Mouse (Mus musculus) ES-Bruce4 (cell line): Measurements from ENCODE around the gene Gm17349. TPM values are rescaled to one million over a fixed set of nuclear protein-coding genes. Genes with fewer than 3 reads are reported as not detected.

Experiments used
- H3K27ac ChIP-seq: 2 replicates; pipeline ENCODE4 v1.5.1; 2012; ENCODE audit warnings: low read length, inconsistent platforms; ENCODE audit not compliant: insufficient read depth
- H3K27me3 ChIP-seq: 2 replicates; pipeline ENCODE4 v1.6.1; 2012; ENCODE audit warnings: mild to moderate bottlenecking, low read length, inconsistent platforms; ENCODE audit not compliant: control insufficient read depth, poor library complexity, insufficient read depth, severe bottlenecking
- H3K36me3 ChIP-seq: 2 replicates; pipeline ENCODE4 v1.6.1; 2012; ENCODE audit warnings: inconsistent platforms, mild to moderate bottlenecking, low read length, moderate library complexity; ENCODE audit not compliant: control insufficient read depth, poor library complexity, insufficient read depth, severe bottlenecking
- H3K4me1 ChIP-seq: one replicate; pipeline ENCODE4 v1.8.1; 2011; ENCODE audit warnings: low read length; ENCODE audit not compliant: control insufficient read depth, insufficient read depth
- H3K4me3 ChIP-seq: 2 replicates; pipeline ENCODE4 v1.5.1; 2011; ENCODE audit warnings: low read depth, mild to moderate bottlenecking, low read length
- H3K9ac ChIP-seq: 2 replicates; pipeline ENCODE4 v1.6.1; 2012; ENCODE audit warnings: low read depth, mild to moderate bottlenecking, inconsistent platforms; ENCODE audit not compliant: poor library complexity, severe bottlenecking
- H3K9me3 ChIP-seq: replicated peaks from 2 replicates; pipeline ENCODE4 v1.6.1; 2012; ENCODE audit warnings: mild to moderate bottlenecking, low read length, inconsistent platforms; ENCODE audit not compliant: control insufficient read depth, poor library complexity, insufficient read depth, severe bottlenecking
- CTCF ChIP-seq: IDR thresholded peaks from one replicate; pipeline ENCODE4 v1.8.1; 2011; ENCODE audit warnings: low read depth, low read length
- EP300 ChIP-seq: IDR thresholded peaks from 2 replicates; pipeline ENCODE4 v1.6.1; 2011; ENCODE audit warnings: low read depth, low read length; ENCODE audit not compliant: insufficient read depth
- POLR2A ChIP-seq: IDR thresholded peaks from one replicate; pipeline ENCODE4 v1.8.1; 2011; ENCODE audit warnings: low read length; ENCODE audit not compliant: insufficient read depth
- polyA plus RNA-seq: library from polyadenylated mRNA; stranded (reverse); fragments of >200 nt; gene quantifications from 2 replicates; pipeline ENCODE4 v1.2.4, GENCODE M21; 2011; ENCODE audit warnings: low read depth; ENCODE audit not compliant: missing spikeins, insufficient read depth, insufficient read length

Gene Gm17349
- polyA plus RNA-seq, 1 experiment, result not detected

DNA sequence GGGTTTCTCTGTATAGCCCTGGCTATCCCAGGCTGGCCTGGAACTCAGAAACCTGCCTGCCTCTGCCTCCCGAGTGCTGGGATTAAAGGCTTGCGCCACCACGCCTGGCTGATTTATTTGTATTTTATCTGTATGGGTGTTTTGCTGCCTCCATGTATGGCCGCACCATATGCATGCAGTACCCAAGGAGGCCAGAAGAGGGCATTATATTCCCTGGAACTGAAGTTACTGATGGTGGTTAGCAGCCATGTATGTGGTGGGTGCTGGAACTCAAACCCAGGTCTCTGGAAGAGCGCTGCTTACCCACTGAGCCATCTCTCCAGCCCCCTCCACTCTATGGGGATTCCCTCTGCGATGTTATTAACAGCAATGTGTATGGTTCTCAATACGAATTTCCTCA, 22.4 kb downstream of the Gm17349 start:
- Histone ChIP-seq H3K9ac (no peak overlapping the region), H3K27me3 (no peaks in the 10 kb centered on the region), H3K9me3 (no peaks in the 10 kb centered on the region), H3K4me3 (no peak overlapping the region), H3K36me3 (no peaks in the 10 kb centered on the region), H3K27ac (no peak overlapping the region), H3K4me1 (peaks cover 3% of the 10 kb centered on the region)
- TF ChIP-seq CTCF, result peak; percentile 55
- no peak for TF ChIP-seq EP300

DNA sequence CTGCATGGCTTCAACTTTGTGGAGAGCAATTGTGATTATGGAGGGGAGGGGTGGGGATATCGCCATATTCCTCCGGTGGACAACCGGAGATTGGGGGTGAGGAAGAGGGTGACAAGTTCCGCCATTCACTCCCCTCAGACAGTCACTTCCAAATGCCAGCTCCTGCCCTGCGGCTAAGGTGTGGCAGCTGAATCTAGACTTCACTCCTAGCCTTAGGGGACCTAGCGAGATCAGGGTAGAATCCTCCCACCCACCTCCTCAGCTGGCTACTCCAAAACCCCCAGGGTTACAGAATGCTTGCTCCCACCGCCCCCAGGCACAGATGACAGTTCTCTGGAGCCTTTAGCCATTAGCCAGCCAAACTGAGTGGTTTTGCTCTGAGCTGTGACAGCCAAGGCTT, 26.3 kb downstream of the Gm17349 start:
- H3K27me3 ChIP-seq, result no peaks in the 10 kb centered on the region
- H3K36me3 ChIP-seq, result no peaks in the 10 kb centered on the region
- no peaks in the 10 kb centered on the region for H3K9me3 ChIP-seq
- peaks cover 3% of the 10 kb centered on the region for H3K4me1 ChIP-seq
- H3K4me3 ChIP-seq, result peak overlapping the region; percentile 36; the same call in 1 of the 2 replicates
- H3K27ac ChIP-seq, result peak overlapping the region; percentile 92
- TF ChIP-seq CTCF (no peak), POLR2A (no peak), EP300 (peak; percentile 22; the same call in 1 of the 2 replicates)
- no peak overlapping the region for H3K9ac ChIP-seq

DNA sequence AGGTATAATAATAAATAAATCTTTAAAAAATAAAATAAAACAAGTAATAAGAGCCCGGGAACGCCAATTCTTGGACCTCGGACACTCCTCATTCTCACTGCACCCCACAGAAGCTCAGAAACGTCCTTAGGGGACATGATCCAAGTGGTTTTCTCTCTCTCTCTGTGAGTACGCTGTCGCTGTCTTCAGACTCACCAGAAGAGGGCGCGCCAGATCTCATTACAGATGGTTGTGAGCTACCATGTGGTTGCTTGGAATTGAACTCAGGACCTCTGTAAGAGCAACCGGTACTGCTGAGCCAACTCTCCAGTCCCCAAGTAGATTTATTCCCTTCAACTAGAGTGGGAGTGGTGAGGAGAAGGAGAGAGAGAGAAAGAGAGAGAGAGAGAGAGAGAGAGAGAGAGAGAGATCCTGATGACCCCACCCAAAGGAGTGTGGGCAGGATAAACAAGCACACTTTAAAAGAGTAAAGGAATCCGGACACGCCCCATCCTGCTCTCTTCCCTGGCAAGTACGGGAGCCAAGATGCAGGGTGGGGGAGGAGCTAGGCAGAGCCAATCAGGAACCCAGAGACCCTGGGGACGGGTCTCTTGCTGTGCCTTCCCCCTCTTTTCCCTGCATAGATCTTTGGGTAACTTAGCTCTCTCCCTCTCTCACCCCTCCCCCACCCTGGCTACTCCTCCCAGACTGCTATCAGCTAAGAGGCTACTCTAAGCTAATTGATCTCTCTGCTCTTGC, 27.1 kb downstream of the Gm17349 start:
- Histone ChIP-seq H3K27me3 (no peaks in the 10 kb centered on the region), H3K9me3 (no peaks in the 10 kb centered on the region), H3K9ac (peak overlapping the region; percentile 39; the same call in 1 of the 2 replicates), H3K4me1 (peaks cover 3% of the 10 kb centered on the region), H3K4me3 (0 out of 2 replicates have a peak overlapping the region, but pooled peaks have one; percentile 36), H3K36me3 (no peaks in the 10 kb centered on the region), H3K27ac (peak overlapping the region; percentile 92)
- TF ChIP-seq POLR2A, result no peak
- no peak for TF ChIP-seq EP300
- TF ChIP-seq CTCF, result peak; percentile 64

DNA sequence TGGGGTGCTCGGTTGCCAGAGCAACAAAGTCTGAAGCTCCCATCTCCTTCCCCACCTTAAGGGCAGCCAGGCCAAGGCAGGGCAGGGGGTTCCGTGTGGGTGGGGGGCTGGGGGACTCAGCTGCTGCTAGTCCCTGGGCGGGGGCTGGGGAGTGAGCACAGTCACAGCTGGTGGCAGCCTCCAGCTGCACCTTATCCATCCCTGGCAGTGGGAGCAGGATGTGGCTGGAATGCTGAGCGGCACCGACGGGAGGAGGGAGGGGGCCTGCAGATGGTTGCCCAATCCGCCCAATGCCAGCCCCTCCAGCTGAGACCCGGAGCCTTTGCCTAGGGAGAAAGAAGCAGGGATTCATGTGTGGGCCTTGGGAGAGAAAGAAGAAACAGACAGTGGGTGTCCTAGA, 28.2 kb downstream of the Gm17349 start:
- no peaks in the 10 kb centered on the region for H3K27me3 ChIP-seq
- H3K27ac ChIP-seq, result peak overlapping the region; percentile 32; the same call in 1 of the 2 replicates
- no peaks in the 10 kb centered on the region for H3K9me3 ChIP-seq
- TF ChIP-seq EP300 (no peak), CTCF (no peak), POLR2A (no peak)
- H3K9ac ChIP-seq, result no peak overlapping the region
- H3K4me1 ChIP-seq, result peaks cover 2% of the 10 kb centered on the region
- H3K4me3 ChIP-seq, result no peak overlapping the region
- no peaks in the 10 kb centered on the region for H3K36me3 ChIP-seq

DNA sequence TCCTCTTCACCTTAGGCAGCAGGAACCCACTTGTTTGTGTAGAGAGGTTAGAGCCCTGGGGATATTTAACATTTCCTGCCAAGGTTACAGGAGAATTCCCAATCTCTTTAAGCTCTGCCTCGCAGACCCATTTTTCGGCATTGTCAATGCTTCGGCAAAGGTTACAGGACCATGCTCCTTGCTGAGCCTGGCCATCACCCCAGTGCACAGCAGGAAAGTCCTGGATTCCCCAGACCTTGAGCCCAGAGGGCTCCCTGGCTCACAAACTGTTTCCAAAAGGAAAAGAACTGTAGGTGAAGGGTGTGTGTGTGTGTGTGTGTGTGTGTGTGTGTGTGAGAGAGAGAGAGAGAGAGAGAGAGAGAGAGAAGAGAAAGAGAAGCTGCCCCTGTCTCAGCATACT, 30.4 kb downstream of the Gm17349 start:
- TF ChIP-seq POLR2A, result no peak
- TF ChIP-seq EP300, result no peak
- no peak for TF ChIP-seq CTCF
- Histone ChIP-seq H3K27ac (no peak overlapping the region), H3K4me3 (no peak overlapping the region), H3K9me3 (no peaks in the 10 kb centered on the region), H3K36me3 (no peaks in the 10 kb centered on the region), H3K9ac (no peak overlapping the region), H3K4me1 (no peaks in the 10 kb centered on the region), H3K27me3 (0 out of 2 replicates have a peak, but pooled peaks cover 2% of the 10 kb centered on the region)

DNA sequence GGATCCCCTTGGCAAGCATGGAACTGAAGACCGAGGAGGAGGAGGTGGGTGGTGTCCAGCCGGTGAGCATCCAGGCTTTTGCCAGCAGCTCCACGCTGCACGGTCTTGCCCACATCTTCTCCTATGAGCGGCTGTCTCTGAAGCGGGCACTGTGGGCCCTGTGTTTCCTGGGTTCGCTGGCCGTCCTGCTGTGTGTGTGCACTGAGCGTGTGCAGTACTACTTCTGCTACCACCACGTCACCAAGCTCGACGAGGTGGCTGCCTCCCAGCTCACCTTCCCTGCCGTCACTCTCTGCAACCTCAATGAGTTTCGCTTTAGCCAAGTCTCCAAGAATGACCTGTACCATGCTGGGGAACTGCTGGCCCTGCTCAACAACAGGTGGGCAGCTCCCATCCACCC, 33.5 kb downstream of the Gm17349 start:
- Histone ChIP-seq H3K36me3 (no peaks in the 10 kb centered on the region), H3K4me1 (no peaks in the 10 kb centered on the region), H3K27me3 (0 out of 2 replicates have a peak, but pooled peaks cover 2% of the 10 kb centered on the region), H3K4me3 (no peak overlapping the region), H3K9ac (no peak overlapping the region), H3K27ac (no peak overlapping the region), H3K9me3 (no peaks in the 10 kb centered on the region)
- TF ChIP-seq CTCF (no peak), POLR2A (no peak), EP300 (no peak)
